In the genomic region with DNA sequence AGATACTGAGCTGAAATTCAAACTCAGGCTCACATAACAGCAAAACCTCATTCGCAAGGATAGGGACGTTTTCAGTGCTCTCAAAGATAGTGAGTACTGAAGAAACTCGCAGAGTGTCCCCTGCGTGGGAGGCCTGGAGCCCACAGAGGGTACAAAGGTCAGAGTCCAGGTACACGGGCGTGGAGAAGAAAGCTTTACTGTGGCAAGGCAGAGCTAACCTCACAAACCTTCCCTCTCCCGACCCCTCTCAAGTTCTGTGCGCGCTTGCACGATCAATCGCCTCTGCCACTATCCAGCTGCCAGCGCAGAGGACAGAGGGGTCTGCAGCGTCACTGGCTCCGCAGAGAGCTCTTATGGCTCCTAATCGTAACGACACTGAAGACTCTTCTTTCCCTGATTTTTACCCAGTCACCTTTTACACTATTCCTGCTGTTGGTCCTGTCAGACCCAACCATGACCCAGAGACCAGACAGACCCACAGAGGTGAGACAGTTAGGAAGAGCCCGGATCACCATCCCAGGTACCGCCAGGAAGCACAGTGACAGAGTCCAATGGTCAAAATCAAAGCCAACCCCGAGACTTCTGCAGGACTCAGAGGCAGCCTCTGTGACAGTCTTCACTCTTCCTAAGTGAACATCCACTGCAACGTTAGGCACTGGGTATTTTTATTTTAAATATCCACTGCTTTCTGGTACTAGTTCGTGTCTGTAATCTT, we compare ENCODE assay signal across 1 mouse cellular context.
TF ChIP-seq lines count a peak whose summit lies in the region.

No protein-coding gene starts in this region.

TF ChIP-seq in ES-E14, 5 proteins besides CTCF, POLR2A, EP300 and RAD21:
- no peak for TF ChIP-seq MAFK (IDR thresholded peaks at IDR 0.05; ENCODE audit: insufficient read depth, low read depth, low read length)
- no peak for TF ChIP-seq CHD2 (IDR thresholded peaks at IDR 0.05; ENCODE audit: low read depth, low read length)
- no peak for TF ChIP-seq HCFC1 (IDR thresholded peaks at IDR 0.05; ENCODE audit: borderline replicate concordance, insufficient read depth, low read length)
- no peak for TF ChIP-seq ZNF384 (IDR thresholded peaks at IDR 0.05; ENCODE audit: low read depth, low read length)
- TF ChIP-seq ZC3H11A (IDR thresholded peaks at IDR 0.05; ENCODE audit: borderline replicate concordance, low read depth, low read length) = no peak
